Mouse (Mus musculus): Measurements from ENCODE around the gene Spp2. TPM values are rescaled to one million over a fixed set of nuclear protein-coding genes. Genes with fewer than 3 reads are reported as not detected.
A peak's percentile ranks its signal among the peaks of the same experiment; 100 is the strongest.

Gene Spp2
- polyA plus RNA-seq, 1 experiment from 2014 or later: not detected

DNA sequence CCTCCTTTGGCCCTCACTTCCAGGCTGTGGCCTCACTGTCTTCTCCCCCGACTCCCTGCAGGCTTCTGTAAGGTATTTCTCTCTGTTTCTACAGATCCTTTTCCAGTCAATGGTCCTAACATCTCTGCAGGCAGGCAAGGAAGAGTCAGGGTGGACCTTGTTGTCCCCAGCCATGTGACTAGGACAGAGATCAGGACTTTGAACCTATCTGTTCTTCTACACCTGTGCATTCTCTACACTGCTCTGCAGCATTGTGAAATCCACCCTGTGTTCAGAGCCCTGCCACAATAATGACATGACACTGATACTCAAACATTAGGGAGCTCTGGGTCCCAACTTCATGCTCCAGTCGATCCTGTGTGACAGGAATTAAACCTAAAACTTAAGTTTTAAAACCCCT, 12.2 kb downstream of the Spp2 start:
- no peak for DNase-seq (ENCODE audit: low spot score)
- no peaks in the 10 kb centered on the region for H3K27me3 ChIP-seq (ENCODE audit: low read depth, poor library complexity, severe bottlenecking)
- H3K9me3 ChIP-seq (replicated peaks): no peaks in the 10 kb centered on the region
- no peak overlapping the region for H3K27ac ChIP-seq (replicated peaks)
- H3K4me3 ChIP-seq: no peak overlapping the region
- no peaks in the 10 kb centered on the region for H3K36me3 ChIP-seq
- no peaks in the 10 kb centered on the region for H3K4me1 ChIP-seq
- WGBS: 83% methylated on average over 2 of the region's 2 CpGs

DNA sequence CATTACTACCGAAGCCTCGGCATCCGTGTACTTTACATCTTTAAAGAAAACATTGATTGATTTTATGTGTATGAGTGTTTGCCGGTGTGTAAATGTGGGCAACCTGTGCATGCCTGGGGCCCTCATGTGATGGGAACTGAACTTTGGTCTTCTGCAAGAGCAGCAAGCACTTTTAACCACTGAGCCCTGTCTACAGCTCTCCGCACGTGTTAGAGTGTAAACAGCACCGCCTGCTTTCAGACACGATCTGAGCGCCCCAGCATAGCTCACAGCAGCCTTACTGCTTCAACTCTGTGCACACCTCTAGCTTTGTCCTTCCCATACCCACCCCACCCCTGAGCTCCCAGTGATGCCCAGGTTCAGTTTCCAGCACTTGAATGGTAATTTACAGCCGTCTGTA, 15.3 kb downstream of the Spp2 start:
- no peak for DNase-seq (ENCODE audit: low spot score)
- H3K36me3 ChIP-seq: no peaks in the 10 kb centered on the region
- no peaks in the 10 kb centered on the region for H3K27me3 ChIP-seq (ENCODE audit: low read depth, poor library complexity, severe bottlenecking)
- H3K4me3 ChIP-seq: no peak overlapping the region
- H3K4me1 ChIP-seq: peaks cover 3% of the 10 kb centered on the region
- H3K9me3 ChIP-seq (replicated peaks): no peaks in the 10 kb centered on the region
- WGBS: 87% methylated on average over 10 of the region's 10 CpGs
- no peak overlapping the region for H3K27ac ChIP-seq (replicated peaks)

DNA sequence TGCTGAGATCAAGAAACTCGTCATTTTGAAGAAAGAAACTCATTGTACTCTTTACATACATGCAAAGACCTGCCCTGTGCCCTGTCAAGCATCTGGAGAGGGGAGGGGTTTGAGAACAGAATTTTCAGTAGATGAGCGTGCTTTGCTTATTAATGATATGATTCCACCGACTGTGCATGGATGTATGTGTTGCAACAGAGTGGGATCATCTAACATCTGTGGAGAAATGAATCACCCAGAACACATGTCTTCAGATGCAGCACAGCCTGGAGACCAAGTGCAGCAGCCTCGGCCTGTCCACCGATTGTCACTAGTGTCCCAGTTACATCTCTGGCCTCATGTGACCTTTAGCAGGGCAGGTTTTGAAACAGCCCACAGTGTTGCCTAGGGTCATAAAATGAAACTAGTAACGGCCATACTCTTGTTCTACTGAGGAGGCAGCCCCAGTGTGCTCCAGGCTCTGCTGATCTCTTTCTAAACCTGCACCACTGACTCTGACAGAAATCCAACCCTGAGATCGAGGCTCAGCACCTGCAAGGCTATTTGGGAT, 16.2 kb downstream of the Spp2 start:
- H3K27me3 ChIP-seq (ENCODE audit: low read depth, poor library complexity, severe bottlenecking): no peaks in the 10 kb centered on the region

GRCm38 (mm10) chr1:88424602-88425252, 18.0 kb downstream of the Spp2 start:
- H3K4me3 ChIP-seq: no peak overlapping the region
- no peaks in the 10 kb centered on the region for H3K36me3 ChIP-seq
- peaks cover 21% of the 10 kb centered on the region for H3K4me1 ChIP-seq
- peak; percentile 83 for DNase-seq (ENCODE audit: low spot score)
- 29% methylated on average over 8 of the region's 8 CpGs for WGBS
- H3K27me3 ChIP-seq (ENCODE audit: low read depth, poor library complexity, severe bottlenecking): no peaks in the 10 kb centered on the region
- H3K27ac ChIP-seq (replicated peaks): peak overlapping the region; percentile 68; the same call in 1 of the 2 replicates
- no peaks in the 10 kb centered on the region for H3K9me3 ChIP-seq (replicated peaks)

More for the DNA sequence above, 16.2 kb downstream of the Spp2 start:
- no peaks in the 10 kb centered on the region for H3K9me3 ChIP-seq (replicated peaks)
- WGBS: 85% methylated on average over 7 of the region's 7 CpGs
- DNase-seq (ENCODE audit: low spot score): no peak
- no peaks in the 10 kb centered on the region for H3K36me3 ChIP-seq
- H3K4me3 ChIP-seq: no peak overlapping the region
- no peak overlapping the region for H3K27ac ChIP-seq (replicated peaks)
- H3K4me1 ChIP-seq: peaks cover 3% of the 10 kb centered on the region

DNA sequence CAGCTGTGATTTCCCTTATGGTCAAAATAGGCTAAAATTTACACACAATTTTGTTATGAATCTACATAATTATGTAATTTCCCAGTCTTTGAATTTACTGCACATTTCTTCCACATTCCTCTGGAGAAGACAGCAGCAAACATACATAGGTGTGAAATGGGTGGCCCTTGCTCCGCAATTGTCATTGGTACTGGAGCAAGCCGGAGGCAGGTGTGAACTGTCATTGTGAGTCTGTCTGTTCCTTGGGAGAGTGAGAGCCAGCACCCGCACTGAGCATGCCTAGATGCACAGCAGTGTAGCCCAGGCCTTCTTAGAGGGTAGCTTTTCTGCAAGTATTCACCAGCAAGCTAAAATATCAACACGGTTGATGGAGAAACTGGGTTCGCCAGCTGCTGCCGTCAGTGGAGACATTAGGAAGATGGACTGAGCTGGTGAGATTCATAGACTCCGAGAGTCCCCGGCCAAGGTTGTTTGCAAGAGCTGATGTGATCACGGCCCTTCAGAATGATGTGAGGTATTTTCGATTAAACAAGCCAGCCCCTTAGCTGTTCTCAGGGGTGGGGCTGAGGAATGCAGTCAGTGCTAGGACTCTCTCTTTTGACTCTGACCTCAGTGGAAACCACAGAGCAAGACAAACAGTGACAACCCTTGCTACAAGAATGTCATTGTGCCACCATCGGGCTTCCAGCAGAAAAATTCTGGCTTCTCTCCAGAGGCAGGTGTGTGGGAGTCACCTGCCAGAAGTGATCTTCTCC, 21.4 kb downstream of the Spp2 start:
- H3K4me1 ChIP-seq: peaks cover 23% of the 10 kb centered on the region
- DNase-seq (ENCODE audit: low spot score): no peak
- no peak overlapping the region for H3K27ac ChIP-seq (replicated peaks)
- no peaks in the 10 kb centered on the region for H3K36me3 ChIP-seq
- H3K4me3 ChIP-seq: no peak overlapping the region
- H3K27me3 ChIP-seq (ENCODE audit: low read depth, poor library complexity, severe bottlenecking): no peaks in the 10 kb centered on the region
- 84% methylated on average over 11 of the region's 11 CpGs for WGBS
- no peaks in the 10 kb centered on the region for H3K9me3 ChIP-seq (replicated peaks)

GRCm38 (mm10) chr1:88429413-88429812, 22.7 kb downstream of the Spp2 start:
- no peak for DNase-seq (ENCODE audit: low spot score)
- WGBS: 57% methylated on average over 1 of the region's 1 CpGs
- H3K27ac ChIP-seq (replicated peaks): peak overlapping the region; percentile 9

GRCm38 (mm10) chr1:88431262-88431661, 24.5 kb downstream of the Spp2 start:
- no peak overlapping the region for H3K4me3 ChIP-seq
- peaks cover 24% of the 10 kb centered on the region for H3K4me1 ChIP-seq
- 89% methylated on average over 4 of the region's 4 CpGs for WGBS
- no peaks in the 10 kb centered on the region for H3K36me3 ChIP-seq
- no peak overlapping the region for H3K27ac ChIP-seq (replicated peaks)
- no peaks in the 10 kb centered on the region for H3K27me3 ChIP-seq (ENCODE audit: low read depth, poor library complexity, severe bottlenecking)
- DNase-seq (ENCODE audit: low spot score): no peak
- no peaks in the 10 kb centered on the region for H3K9me3 ChIP-seq (replicated peaks)

More at GRCm38 (mm10) chr1:88429413-88429812, 22.7 kb downstream of the Spp2 start:
- no peak overlapping the region for H3K4me3 ChIP-seq
- H3K36me3 ChIP-seq: no peaks in the 10 kb centered on the region
- H3K9me3 ChIP-seq (replicated peaks): no peaks in the 10 kb centered on the region
- no peaks in the 10 kb centered on the region for H3K27me3 ChIP-seq (ENCODE audit: low read depth, poor library complexity, severe bottlenecking)
- peaks cover 27% of the 10 kb centered on the region for H3K4me1 ChIP-seq

DNA sequence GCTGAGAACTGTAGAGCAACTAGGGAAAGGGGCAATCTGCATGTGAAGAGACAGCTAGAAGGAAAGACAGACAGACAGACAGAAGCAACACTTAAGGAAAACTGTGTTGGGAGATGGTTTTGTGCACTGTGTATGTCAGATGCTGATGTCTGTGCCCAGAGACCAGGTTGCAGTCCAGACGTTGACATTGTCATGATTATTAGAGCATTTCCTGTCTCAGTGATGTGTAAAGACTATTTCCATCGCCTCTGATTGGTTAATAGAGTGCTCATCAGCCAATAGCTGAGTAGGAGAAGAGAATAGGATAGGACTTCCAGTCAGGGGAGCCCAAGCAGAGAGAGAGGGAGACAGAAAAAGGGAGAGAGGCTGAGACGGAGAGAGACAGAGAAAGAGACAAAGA, 25.8 kb downstream of the Spp2 start:
- Histone ChIP-seq H3K27me3 (ENCODE audit: low read depth, poor library complexity, severe bottlenecking) (no peaks in the 10 kb centered on the region), H3K27ac (replicated peaks) (no peak overlapping the region), H3K9me3 (replicated peaks) (no peaks in the 10 kb centered on the region), H3K4me3 (no peak overlapping the region), H3K36me3 (no peaks in the 10 kb centered on the region), H3K4me1 (peaks cover 24% of the 10 kb centered on the region)
- no peak for DNase-seq (ENCODE audit: low spot score)
- WGBS: 48% methylated on average over 3 of the region's 3 CpGs

DNA sequence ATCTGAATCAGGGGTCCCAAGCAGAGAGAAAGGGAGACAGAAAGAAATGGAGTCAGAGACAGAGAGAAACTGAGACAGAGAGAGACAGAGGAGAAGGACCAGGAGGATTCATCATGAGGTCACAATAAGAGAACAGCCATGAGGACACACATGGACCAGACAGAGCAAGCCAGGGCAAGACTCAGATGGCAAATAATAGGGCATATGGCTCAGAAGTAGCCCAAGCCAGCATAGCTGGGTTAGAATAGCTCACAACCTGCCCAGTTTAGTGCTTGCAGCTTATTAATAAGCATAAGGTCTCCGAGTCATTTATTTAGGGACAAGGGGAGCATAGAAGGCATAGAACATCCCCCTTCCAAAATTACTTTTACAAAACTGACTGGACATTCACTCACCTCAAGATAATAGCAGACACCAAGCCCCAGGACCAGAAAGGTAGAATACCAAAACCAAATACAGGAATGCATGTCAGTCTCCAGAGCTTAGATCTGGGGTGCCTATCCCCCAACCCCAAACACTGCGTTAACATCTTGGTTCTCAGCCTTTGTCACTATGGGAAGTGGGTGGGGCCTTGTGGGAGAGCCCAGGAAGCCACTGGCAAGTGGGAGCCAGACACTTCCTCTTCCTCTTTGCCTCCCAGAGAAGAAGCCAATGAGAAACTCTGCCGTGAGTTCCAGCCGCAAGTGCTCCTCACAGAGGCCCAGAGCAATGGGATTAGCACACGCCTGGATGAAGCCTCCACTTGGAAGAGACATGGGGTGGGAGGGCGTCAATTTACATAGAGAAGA, 26.5 kb downstream of the Spp2 start:
- no peaks in the 10 kb centered on the region for H3K9me3 ChIP-seq (replicated peaks)
- WGBS: 57% methylated on average over 6 of the region's 6 CpGs
- no peak overlapping the region for H3K4me3 ChIP-seq
- H3K27ac ChIP-seq (replicated peaks): no peak overlapping the region
- H3K36me3 ChIP-seq: no peaks in the 10 kb centered on the region
- no peak for DNase-seq (ENCODE audit: low spot score)
- peaks cover 21% of the 10 kb centered on the region for H3K4me1 ChIP-seq
- H3K27me3 ChIP-seq (ENCODE audit: low read depth, poor library complexity, severe bottlenecking): no peaks in the 10 kb centered on the region

GRCm38 (mm10) chr1:88434057-88434456, 27.3 kb downstream of the Spp2 start:
- no peak for DNase-seq (ENCODE audit: low spot score)
- H3K4me3 ChIP-seq: no peak overlapping the region
- H3K4me1 ChIP-seq: peaks cover 13% of the 10 kb centered on the region
- WGBS: 70% methylated on average over 4 of the region's 4 CpGs
- no peaks in the 10 kb centered on the region for H3K9me3 ChIP-seq (replicated peaks)
- H3K27me3 ChIP-seq (ENCODE audit: low read depth, poor library complexity, severe bottlenecking): no peaks in the 10 kb centered on the region
- no peaks in the 10 kb centered on the region for H3K36me3 ChIP-seq
- no peak overlapping the region for H3K27ac ChIP-seq (replicated peaks)

DNA sequence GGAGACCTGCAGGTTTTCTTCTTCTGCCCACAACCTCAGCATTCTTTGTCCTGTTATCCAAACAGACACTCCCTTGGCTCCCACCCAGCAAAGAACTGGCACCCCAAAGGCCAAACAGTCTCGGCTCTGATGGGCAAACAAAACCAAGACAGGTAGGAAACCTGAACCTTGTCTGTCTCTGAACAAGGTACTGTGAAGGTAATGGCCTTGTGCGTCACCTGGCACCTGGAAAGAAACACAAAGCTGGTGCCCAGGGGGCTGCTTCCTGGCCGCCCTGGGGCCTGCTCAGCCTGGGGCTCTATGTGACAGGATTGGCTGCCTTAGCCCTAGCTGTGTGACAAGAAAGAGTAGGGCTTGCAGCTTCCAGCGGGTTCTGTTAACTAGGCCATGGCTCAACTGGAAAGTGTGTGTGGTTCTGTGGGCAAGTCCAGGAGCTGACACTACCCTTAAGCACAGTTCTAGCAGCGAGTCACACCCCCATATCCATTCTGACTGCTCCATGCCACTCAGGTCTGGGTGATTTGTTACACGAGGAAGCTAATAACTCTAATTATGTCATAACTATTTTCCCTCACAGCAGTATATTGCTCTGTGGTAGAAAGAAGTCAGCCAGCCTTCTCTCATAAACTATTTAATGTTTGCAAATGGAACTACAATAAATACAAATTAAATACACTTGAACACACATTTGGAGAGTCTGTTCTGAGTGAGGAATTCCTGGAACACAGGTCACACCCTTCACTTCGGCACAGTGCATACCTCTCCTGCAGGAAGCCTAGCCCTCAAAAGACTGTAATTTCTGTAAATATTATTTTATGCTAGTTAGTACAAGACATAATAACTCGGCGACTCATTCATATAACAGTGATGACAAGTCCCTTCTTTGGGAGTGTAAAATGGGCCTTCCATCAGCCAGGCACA, 30.7 kb downstream of the Spp2 start:
- 82% methylated on average over 9 of the region's 9 CpGs for WGBS
- Histone ChIP-seq H3K4me1 (peaks cover 4% of the 10 kb centered on the region; the same call in 1 of the 2 replicates), H3K27me3 (ENCODE audit: low read depth, poor library complexity, severe bottlenecking) (no peaks in the 10 kb centered on the region), H3K27ac (replicated peaks) (no peak overlapping the region), H3K4me3 (no peak overlapping the region), H3K36me3 (no peaks in the 10 kb centered on the region), H3K9me3 (replicated peaks) (no peaks in the 10 kb centered on the region)
- DNase-seq (ENCODE audit: low spot score): no peak

DNA sequence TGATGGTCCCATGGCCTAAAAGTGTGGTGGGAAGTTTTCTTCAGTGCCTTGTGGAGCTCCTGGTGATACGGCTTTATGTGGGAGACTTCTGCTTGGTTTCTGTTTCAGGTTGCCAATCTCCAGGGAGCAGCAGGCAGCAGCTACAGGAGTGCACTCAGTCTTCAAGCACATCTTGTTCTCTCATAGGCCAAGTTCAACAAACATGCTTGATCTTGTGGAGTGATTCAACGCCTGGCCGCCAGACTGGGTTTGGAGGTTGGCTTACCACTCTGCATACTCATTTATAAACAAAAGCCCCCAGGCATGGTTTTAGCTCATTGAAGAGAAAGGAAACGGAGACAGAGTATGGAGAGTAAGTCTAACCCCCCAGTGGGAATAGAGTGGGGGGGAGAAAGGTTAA, 36.6 kb downstream of the Spp2 start:
- Histone ChIP-seq H3K9me3 (replicated peaks) (no peaks in the 10 kb centered on the region), H3K4me1 (peaks cover 26% of the 10 kb centered on the region), H3K27ac (replicated peaks) (no peak overlapping the region), H3K36me3 (no peaks in the 10 kb centered on the region), H3K27me3 (ENCODE audit: low read depth, poor library complexity, severe bottlenecking) (no peaks in the 10 kb centered on the region), H3K4me3 (no peak overlapping the region)
- no peak for DNase-seq (ENCODE audit: low spot score)
- WGBS: 81% methylated on average over 4 of the region's 4 CpGs

Data from midbrain, embryonic 10.5 days (tissue).